Mouse (Mus musculus) heart, embryonic 14.5 days (tissue): ENCODE data around the gene Tmem50b. TPM values are rescaled to one million over a fixed set of nuclear protein-coding genes. Genes with fewer than 3 reads are reported as not detected.

Source experiments
- ATAC-seq: fragments of 200-750 bp; cut with Nextera tagmentation; 2 replicates; pipeline ENCODE4 v1.8.0; 2017; ENCODE audit warnings: low read depth, moderate TSS enrichment; ENCODE audit not compliant: insufficient number of reproducible peaks, insufficient read depth, low FRiP score
- H3K27ac ChIP-seq, 2 experiments: fragments of 200-500 bp in 1 of 2; fragments of 300-500 bp in 1 of 2; sonication (generic) in 1 of 2; replicated peaks in 1 of 2; 2 replicates each; pipeline ENCODE4 v1.5.1; 2012 to 2014; ENCODE audit warnings: low read depth in 2 of 2, low read length in 2 of 2, control low read depth in 1 of 2, mild to moderate bottlenecking in 1 of 2, mixed read lengths in 1 of 2; ENCODE audit not compliant: control insufficient read depth in 1 of 2, insufficient read depth in 1 of 2
- H3K27me3 ChIP-seq: fragments of 300-500 bp; sonication (generic); 2 replicates; pipeline ENCODE4 v1.6.1; 2014; ENCODE audit warnings: mild to moderate bottlenecking, low read length, control low read depth; ENCODE audit not compliant: control insufficient read depth, insufficient read depth
- H3K36me3 ChIP-seq: fragments of 300-500 bp; sonication (generic); 2 replicates; pipeline ENCODE4 v1.6.1; 2014; ENCODE audit warnings: mild to moderate bottlenecking, control low read depth, low read length, mixed read lengths; ENCODE audit not compliant: control insufficient read depth, insufficient read depth
- H3K4me1 ChIP-seq, 2 experiments: fragments of 200-500 bp in 1 of 2; fragments of 300-500 bp in 1 of 2; sonication (generic) in 1 of 2; 2 replicates each; pipeline ENCODE4 v1.6.1; 2012 to 2014; ENCODE audit warnings: low read length in 2 of 2, control low read depth in 1 of 2, mixed read lengths in 1 of 2; ENCODE audit not compliant: control insufficient read depth in 2 of 2, insufficient read depth in 2 of 2
- H3K4me2 ChIP-seq: fragments of 300-500 bp; sonication (generic); 2 replicates; pipeline ENCODE4 v1.6.1; 2014; ENCODE audit warnings: mild to moderate bottlenecking, low read length
- H3K4me3 ChIP-seq, 2 experiments: fragments of 200-500 bp in 1 of 2; fragments of 300-500 bp in 1 of 2; sonication (generic) in 1 of 2; 2 replicates each; pipeline ENCODE4 v1.5.1; 2012 to 2014; ENCODE audit warnings: low read length in 2 of 2, mild to moderate bottlenecking in 2 of 2, control low read depth in 1 of 2, low read depth in 1 of 2, moderate library complexity in 1 of 2; ENCODE audit not compliant: control insufficient read depth in 1 of 2, insufficient read depth in 1 of 2
- H3K9ac ChIP-seq: fragments of 300-500 bp; sonication (generic); 2 replicates; pipeline ENCODE4 v1.6.1; 2014; ENCODE audit warnings: mild to moderate bottlenecking, low read length
- H3K9me3 ChIP-seq: fragments of 300-500 bp; sonication (generic); 2 replicates; pipeline ENCODE4 v1.6.1; 2016; ENCODE audit warnings: low read length, control low read depth; ENCODE audit not compliant: control insufficient read depth
- WGBS: fragments of 180-500 bp; shearing (Covaris S2); extraction: QIAGEN DNeasy Blood & Tissue Kit; methylation state at CpG from one replicate; pipeline ENCODE4 v1.1.7; 2014; 5-methylcytosine and 5-hydroxymethylcytosine counted together
- polyA plus RNA-seq: library from polyadenylated mRNA; unstranded; fragments of >200 nt; fragmentation: Nextera tagmentation; extraction: Ambion mirVana; gene quantifications from 2 replicates; pipeline ENCODE4 v1.2.1, GENCODE M21; 2014

Gene Tmem50b
- polyA plus RNA-seq, 1 experiment from 2014 or later, result 60.5 TPM

GRCm38 (mm10) chr16:91553625-91554024 lies 44.0 kb downstream of the Tmem50b start:
- Histone ChIP-seq H3K9ac (peak overlapping the region; percentile 27; the same call in 1 of the 2 replicates), H3K4me3 (no peak overlapping the region), H3K9me3 (no peaks in the 10 kb centered on the region), H3K27ac (peak overlapping the region in 1 of 2 experiments; percentile 57; a peak in 1 of 4 replicates), H3K36me3 (peaks cover 49% of the 10 kb centered on the region), H3K4me1 (peaks cover 40 to 62% of the 10 kb centered on the region in 2 experiments), H3K4me2 (peak overlapping the region; percentile 30), H3K27me3 (no peaks in the 10 kb centered on the region)
- 39% methylated on average over 12 of the region's 12 CpGs for WGBS
- ATAC-seq, result no peak

GRCm38 (mm10) chr16:91552072-91552471 lies 45.5 kb downstream of the Tmem50b start:
- no peak overlapping the region for H3K9ac ChIP-seq
- 0 out of 4 replicates have a peak overlapping the region, but pooled peaks of 1 of the 2 experiments have one; percentile 71 for H3K27ac ChIP-seq
- peaks cover 34% of the 10 kb centered on the region for H3K36me3 ChIP-seq
- ATAC-seq, result no peak
- H3K4me1 ChIP-seq, result peaks cover 40 to 64% of the 10 kb centered on the region in 2 experiments
- H3K4me3 ChIP-seq, result no peak overlapping the region
- 0 out of 2 replicates have a peak overlapping the region, but pooled peaks have one; percentile 11 for H3K4me2 ChIP-seq
- H3K9me3 ChIP-seq, result no peaks in the 10 kb centered on the region
- H3K27me3 ChIP-seq, result no peaks in the 10 kb centered on the region
- 32% methylated on average over 9 of the region's 9 CpGs for WGBS

- Histone ChIP-seq H3K4me2 (peak overlapping the region; percentile 44), H3K36me3 (peaks cover 24% of the 10 kb centered on the region), H3K4me3 (no peak overlapping the region), H3K27ac (peak overlapping the region; percentile 68 to 71), H3K4me1 (peaks cover 44 to 68% of the 10 kb centered on the region in 2 experiments), H3K9ac (peak overlapping the region; percentile 13; the same call in 1 of the 2 replicates), H3K9me3 (no peaks in the 10 kb centered on the region), H3K27me3 (no peaks in the 10 kb centered on the region)
- 16% methylated on average over 10 of the region's 10 CpGs for WGBS
- ATAC-seq, result peak; percentile 27
Observed at GRCm38 (mm10) chr16:91551081-91551524, 46.5 kb downstream of the Tmem50b start.

GRCm38 (mm10) chr16:91549616-91550015 lies 48.0 kb downstream of the Tmem50b start:
- peak overlapping the region in 1 of 2 experiments; percentile 100; a peak in 2 of 4 replicates for H3K4me3 ChIP-seq
- no peak for ATAC-seq
- no peaks in the 10 kb centered on the region for H3K27me3 ChIP-seq
- H3K9me3 ChIP-seq, result no peaks in the 10 kb centered on the region
- peaks cover 48 to 74% of the 10 kb centered on the region in 2 experiments for H3K4me1 ChIP-seq
- H3K9ac ChIP-seq, result peak overlapping the region; percentile 99
- H3K27ac ChIP-seq, result peak overlapping the region; percentile 71 to 95
- peak overlapping the region; percentile 90 for H3K4me2 ChIP-seq
- peaks cover 9% of the 10 kb centered on the region; the same call in 1 of the 2 replicates for H3K36me3 ChIP-seq
- WGBS, result 63% methylated on average over 5 of the region's 5 CpGs

GRCm38 (mm10) chr16:91548996-91549395 lies 48.6 kb downstream of the Tmem50b start:
- Histone ChIP-seq H3K27me3 (no peaks in the 10 kb centered on the region), H3K9me3 (no peaks in the 10 kb centered on the region), H3K9ac (peak overlapping the region; percentile 99), H3K4me1 (peaks cover 44 to 68% of the 10 kb centered on the region in 2 experiments), H3K4me3 (peak overlapping the region; percentile 31 to 100; a peak in 3 of 4 replicates), H3K27ac (peak overlapping the region; percentile 81 to 95), H3K4me2 (peak overlapping the region; percentile 90), H3K36me3 (peaks cover 9% of the 10 kb centered on the region; the same call in 1 of the 2 replicates)
- WGBS, result 54% methylated on average over 2 of the region's 2 CpGs
- ATAC-seq, result no peak

GRCm38 (mm10) chr16:91548586-91548985 lies 49.0 kb downstream of the Tmem50b start:
- H3K9me3 ChIP-seq, result no peaks in the 10 kb centered on the region
- peak overlapping the region; percentile 99 for H3K9ac ChIP-seq
- peak overlapping the region; percentile 31 to 100; a peak in 3 of 4 replicates for H3K4me3 ChIP-seq
- peaks cover 9% of the 10 kb centered on the region; the same call in 1 of the 2 replicates for H3K36me3 ChIP-seq
- 16% methylated on average over 5 of the region's 5 CpGs for WGBS
- H3K4me1 ChIP-seq, result peaks cover 40 to 64% of the 10 kb centered on the region in 2 experiments
- H3K27me3 ChIP-seq, result no peaks in the 10 kb centered on the region
- H3K4me2 ChIP-seq, result peak overlapping the region; percentile 90
- no peak for ATAC-seq
- peak overlapping the region; percentile 81 to 95 for H3K27ac ChIP-seq

- no peaks in the 10 kb centered on the region for H3K27me3 ChIP-seq
- H3K4me3 ChIP-seq, result peak overlapping the region; percentile 87 to 100
- no peak for ATAC-seq
- H3K9me3 ChIP-seq, result no peaks in the 10 kb centered on the region
- peaks cover 35 to 58% of the 10 kb centered on the region in 2 experiments for H3K4me1 ChIP-seq
- 18% methylated on average over 5 of the region's 5 CpGs for WGBS
- H3K27ac ChIP-seq, result peak overlapping the region; percentile 41 to 95; a peak in 3 of 4 replicates
- H3K4me2 ChIP-seq, result peak overlapping the region; percentile 90
- H3K9ac ChIP-seq, result peak overlapping the region; percentile 99
- H3K36me3 ChIP-seq, result peaks cover 9% of the 10 kb centered on the region; the same call in 1 of the 2 replicates
Observed at GRCm38 (mm10) chr16:91547974-91548373, 49.6 kb downstream of the Tmem50b start.
